Comparison of ENCODE assay signal across 10 mouse cellular contexts in genomic region chr5:125103396-125103795, GRCm38 (mm10).
DNase-seq lines count a peak whose midpoint lies in the region; ATAC-seq and TF ChIP-seq lines count a peak whose summit lies in the region.
"Had no signal": no experiment of that assay in that cellular context is flagged by ENCODE, and none has a peak within 500 bp of the region (broad histone marks: within the 10 kb centered on the region; RNA-seq: fewer than 3 reads in every experiment).

No protein-coding gene starts in this region.

- 0 out of 2 replicates have a peak, but pooled peaks have one; percentile 9 for ATAC-seq in kidney, embryonic 15.5 days (replicated peaks; ENCODE audit: low FRiP score)
- peak; percentile 24 for ATAC-seq in hindbrain, embryonic 16.5 days
- ATAC-seq in midbrain, postnatal 0 days (ENCODE audit: low FRiP score): peak; percentile 25; the same call in 1 of the 2 replicates

- peak overlapping the region; percentile 63 for H3K27ac ChIP-seq in kidney, embryonic 15.5 days
- H3K27ac ChIP-seq in embryonic facial prominence, embryonic 10.5 days (replicated peaks): 0 out of 2 replicates have a peak overlapping the region, but pooled peaks have one; percentile 46
- peak overlapping the region; percentile 81 for H3K27ac ChIP-seq in hindbrain, embryonic 16.5 days (ENCODE audit: low read depth, low read length)
- H3K27ac ChIP-seq in midbrain, postnatal 0 days (ENCODE audit: low read depth, low read length): peak overlapping the region; percentile 65

- WGBS in kidney, embryonic 15.5 days: 25% methylated on average over 6 of the region's 6 CpGs
- WGBS in embryonic facial prominence, embryonic 10.5 days: 25% methylated on average over 6 of the region's 6 CpGs
- WGBS in hindbrain, embryonic 16.5 days: 18% methylated on average over 6 of the region's 6 CpGs
- 28% methylated on average over 6 of the region's 6 CpGs for WGBS in midbrain, postnatal 0 days

- peaks cover 53% of the 10 kb centered on the region for H3K4me1 ChIP-seq in kidney, embryonic 15.5 days
- H3K4me1 ChIP-seq in embryonic facial prominence, embryonic 10.5 days: peaks cover 35% of the 10 kb centered on the region
- H3K4me1 ChIP-seq in hindbrain, embryonic 16.5 days (ENCODE audit: control insufficient read depth, insufficient read depth, low read depth, low read length): peaks cover 24% of the 10 kb centered on the region
- no peaks in the 10 kb centered on the region for H3K4me1 ChIP-seq in midbrain, postnatal 0 days (ENCODE audit: insufficient read depth, low read length)

- no peak overlapping the region for H3K4me2 ChIP-seq in kidney, embryonic 15.5 days
- H3K4me2 ChIP-seq in hindbrain, embryonic 16.5 days (ENCODE audit: low read length): no peak overlapping the region
- no peak overlapping the region for H3K4me2 ChIP-seq in midbrain, postnatal 0 days (ENCODE audit: low read depth, low read length, poor library complexity, severe bottlenecking)

- TF ChIP-seq CTCF in midbrain, postnatal 0 days (IDR thresholded peaks at IDR 0.05): no peak

- H3K27me3 ChIP-seq in kidney, embryonic 15.5 days: no peaks in the 10 kb centered on the region
- H3K27me3 ChIP-seq in embryonic facial prominence, embryonic 10.5 days (replicated peaks; ENCODE audit: low read depth, poor library complexity, severe bottlenecking): no peaks in the 10 kb centered on the region
- no peaks in the 10 kb centered on the region for H3K27me3 ChIP-seq in hindbrain, embryonic 16.5 days (replicated peaks; ENCODE audit: control insufficient read depth, insufficient read depth, low read length)
- H3K27me3 ChIP-seq in midbrain, postnatal 0 days (ENCODE audit: insufficient read depth, low read length): no peaks in the 10 kb centered on the region
- H3K27me3 ChIP-seq: CH12.LX had no signal

- no peaks in the 10 kb centered on the region for H3K9me3 ChIP-seq in kidney, embryonic 15.5 days (replicated peaks)
- H3K9me3 ChIP-seq in embryonic facial prominence, embryonic 10.5 days: peaks cover 5% of the 10 kb centered on the region; the same call in 1 of the 2 replicates
- no peaks in the 10 kb centered on the region for H3K9me3 ChIP-seq in hindbrain, embryonic 16.5 days (ENCODE audit: control insufficient read depth, low read length)
- no peaks in the 10 kb centered on the region for H3K9me3 ChIP-seq in midbrain, postnatal 0 days (ENCODE audit: low read length)

- no peak overlapping the region for H3K4me3 ChIP-seq in kidney, embryonic 15.5 days (replicated peaks)
- H3K4me3 ChIP-seq in embryonic facial prominence, embryonic 10.5 days: 0 out of 2 replicates have a peak overlapping the region, but pooled peaks have one; percentile 2
- no peak overlapping the region for H3K4me3 ChIP-seq in hindbrain, embryonic 16.5 days (ENCODE audit: low read length)
- H3K4me3 ChIP-seq in midbrain, postnatal 0 days (ENCODE audit: low read depth, low read length): no peak overlapping the region

- H3K9ac ChIP-seq in kidney, embryonic 15.5 days: no peak overlapping the region
- peak overlapping the region; percentile 38 for H3K9ac ChIP-seq in hindbrain, embryonic 16.5 days (ENCODE audit: low read depth, low read length)
- no peak overlapping the region; the same call in 1 of the 2 replicates for H3K9ac ChIP-seq in midbrain, postnatal 0 days (replicated peaks; ENCODE audit: low read length, poor library complexity, severe bottlenecking)

- H3K36me3 ChIP-seq in kidney, embryonic 15.5 days: peaks cover 89% of the 10 kb centered on the region
- H3K36me3 ChIP-seq in embryonic facial prominence, embryonic 10.5 days (replicated peaks): peaks cover 100% of the 10 kb centered on the region
- H3K36me3 ChIP-seq in hindbrain, embryonic 16.5 days (ENCODE audit: control insufficient read depth, insufficient read depth, low read length): peaks cover 20% of the 10 kb centered on the region
- H3K36me3 ChIP-seq in midbrain, postnatal 0 days (ENCODE audit: insufficient read depth, low read length): peaks cover 39% of the 10 kb centered on the region

- no peak for DNase-seq in kidney, postnatal 25 days
- peak; percentile 43 for DNase-seq in embryonic facial prominence, embryonic 10.5 days (ENCODE audit: low spot score)
- peak; percentile 36 for DNase-seq in midbrain, postnatal 0 days (ENCODE audit: low spot score)
- no peak for DNase-seq in natural killer cell, adult 2 months (ENCODE audit: low spot score in 2 of 2)
- DNase-seq in left cerebral cortex, adult 11 months (ENCODE audit: low spot score): no peak
- no peak for DNase-seq in urinary bladder, postnatal 4 days (ENCODE audit: low spot score in 2 of 2)
- DNase-seq: adrenal gland, postnatal 36 days had no signal

Comparison
In these comparisons a context has a peak if more than half of its experiments do, and no peak if none do; other contexts are left out.
1. DNase-seq: peak in embryonic facial prominence, embryonic 10.5 days (single experiment) and midbrain, postnatal 0 days (single experiment); none in kidney, postnatal 25 days (0 of 2), natural killer cell, adult 2 months (0 of 2), left cerebral cortex, adult 11 months (single experiment) and urinary bladder, postnatal 4 days (0 of 2).
2. Peak in every context shown above with its lines, with median percentiles within 50 percentile points of each other: ATAC-seq and H3K27ac ChIP-seq.